ENCODE assay signal across 8 mouse cellular contexts in genomic region chr1:134414501-134415167, GRCm38 (mm10). TPM values are rescaled to one million over a fixed set of nuclear protein-coding genes. Genes with fewer than 3 reads are reported as not detected.
A peak's percentile ranks its signal among the peaks of the same experiment; 100 is the strongest.
DNase-seq lines count a peak whose midpoint lies in the region; ATAC-seq lines count a peak whose summit lies in the region.

No protein-coding gene starts in this region.

- no peaks in the 10 kb centered on the region for H3K27me3 ChIP-seq in heart, embryonic 14.5 days (ENCODE audit: control insufficient read depth, insufficient read depth, low read length)
- no peaks in the 10 kb centered on the region for H3K27me3 ChIP-seq in hindbrain, embryonic 11.5 days (ENCODE audit: control insufficient read depth, insufficient read depth, low read length)
- no peaks in the 10 kb centered on the region for H3K27me3 ChIP-seq in midbrain, embryonic 11.5 days (ENCODE audit: control insufficient read depth, insufficient read depth, low read length)

- peaks cover 28% of the 10 kb centered on the region for H3K36me3 ChIP-seq in heart, embryonic 14.5 days (ENCODE audit: control insufficient read depth, insufficient read depth, low read length)
- H3K36me3 ChIP-seq in hindbrain, embryonic 11.5 days (ENCODE audit: control insufficient read depth, insufficient read depth, low read length), result no peaks in the 10 kb centered on the region
- H3K36me3 ChIP-seq in midbrain, embryonic 11.5 days (ENCODE audit: control insufficient read depth, insufficient read depth, low read length), result peaks cover 4% of the 10 kb centered on the region; the same call in 1 of the 2 replicates

- DNase-seq in heart, postnatal 4 days, result no peak
- DNase-seq in WW6 (ENCODE audit: low read depth, low spot score), result peak; percentile 48
- DNase-seq in hindbrain, embryonic 11.5 days (ENCODE audit: low spot score), result no peak
- DNase-seq in midbrain, embryonic 11.5 days (ENCODE audit: low spot score, missing footprints), result peak; percentile 85
- DNase-seq in cerebellum, adult 8-10 months, result no peak
- DNase-seq in right cerebral cortex, postnatal 36 days (ENCODE audit: low spot score in 2 of 2), result no peak
- DNase-seq in cerebellum, postnatal 25 days, result no peak

- H3K4me1 ChIP-seq in heart, embryonic 14.5 days (ENCODE audit: control insufficient read depth in 2 of 2, insufficient read depth in 2 of 2, low read length in 2 of 2), result peaks cover 10 to 37% of the 10 kb centered on the region in 2 experiments
- peaks cover 5% of the 10 kb centered on the region; the same call in 1 of the 2 replicates for H3K4me1 ChIP-seq in hindbrain, embryonic 11.5 days (replicated peaks; ENCODE audit: control insufficient read depth, insufficient read depth, low read length)
- H3K4me1 ChIP-seq in midbrain, embryonic 11.5 days (ENCODE audit: control insufficient read depth, insufficient read depth, low read length), result peaks cover 16% of the 10 kb centered on the region

- H3K4me2 ChIP-seq in heart, embryonic 14.5 days (ENCODE audit: low read length), result peak overlapping the region; percentile 62
- peak overlapping the region; percentile 27 for H3K4me2 ChIP-seq in hindbrain, embryonic 11.5 days (replicated peaks; ENCODE audit: low read depth, low read length)
- H3K4me2 ChIP-seq in midbrain, embryonic 11.5 days, result peak overlapping the region; percentile 40

- H3K27ac ChIP-seq in heart, embryonic 14.5 days (replicated peaks in 1 of 2; ENCODE audit: control insufficient read depth in 1 of 2, insufficient read depth in 1 of 2, low read depth in 2 of 2, low read length in 2 of 2), result peak overlapping the region; percentile 87 to 95
- 0 out of 2 replicates have a peak overlapping the region, but pooled peaks have one; percentile 24 for H3K27ac ChIP-seq in hindbrain, embryonic 11.5 days (ENCODE audit: low read depth, low read length)
- peak overlapping the region; percentile 63 for H3K27ac ChIP-seq in midbrain, embryonic 11.5 days (ENCODE audit: low read depth, low read length)

- WGBS in heart, embryonic 14.5 days, result 14% methylated on average over 11 of the region's 11 CpGs
- WGBS in hindbrain, embryonic 11.5 days, result 14% methylated on average over 11 of the region's 11 CpGs
- 13% methylated on average over 11 of the region's 11 CpGs for WGBS in midbrain, embryonic 11.5 days

- no peak for ATAC-seq in heart, embryonic 14.5 days (ENCODE audit: insufficient number of reproducible peaks, insufficient read depth, low FRiP score, low read depth)
- ATAC-seq in hindbrain, embryonic 11.5 days (ENCODE audit: low FRiP score), result peak; percentile 54
- peak; percentile 41 for ATAC-seq in midbrain, embryonic 11.5 days (ENCODE audit: low FRiP score)

- H3K9me3 ChIP-seq in heart, embryonic 14.5 days (ENCODE audit: control insufficient read depth, low read length), result no peaks in the 10 kb centered on the region
- H3K9me3 ChIP-seq in hindbrain, embryonic 11.5 days (ENCODE audit: control insufficient read depth, low read length), result no peaks in the 10 kb centered on the region
- H3K9me3 ChIP-seq in midbrain, embryonic 11.5 days (ENCODE audit: control insufficient read depth, low read length), result no peaks in the 10 kb centered on the region

- peak overlapping the region; percentile 89 for H3K9ac ChIP-seq in heart, embryonic 14.5 days (ENCODE audit: low read length)
- peak overlapping the region; percentile 2 for H3K9ac ChIP-seq in hindbrain, embryonic 11.5 days (ENCODE audit: low read depth, low read length)
- H3K9ac ChIP-seq in midbrain, embryonic 11.5 days (ENCODE audit: low read length), result peak overlapping the region; percentile 54

- H3K4me3 ChIP-seq in heart, embryonic 14.5 days (ENCODE audit: control insufficient read depth in 1 of 2, insufficient read depth in 1 of 2, low read depth in 1 of 2, low read length in 2 of 2), result peak overlapping the region; percentile 42 to 90
- peak overlapping the region; percentile 90 for H3K4me3 ChIP-seq in hindbrain, embryonic 11.5 days (ENCODE audit: low read depth, low read length)
- peak overlapping the region; percentile 93 for H3K4me3 ChIP-seq in midbrain, embryonic 11.5 days (ENCODE audit: low read depth, low read length)

RNA-seq across cellular contexts. Expression of gene Adipor1, which starts 0.5 kb away (rescaled TPM):
- 140 and 146 TPM in 2 replicates for polyA plus RNA-seq in heart, embryonic 14.5 days (2014; fragmentation: Nextera tagmentation; extraction: Ambion mirVana)
- 100 to 1,000 TPM; 126 to 130 TPM for total RNA-seq in heart, postnatal 4 days (2021)
- polyA plus RNA-seq in hindbrain, embryonic 11.5 days (2014; fragmentation: Nextera tagmentation; extraction: Ambion mirVana), result 77.7 and 81.7 TPM in 2 replicates
- 76.7 and 81.5 TPM in 2 replicates for polyA plus RNA-seq in midbrain, embryonic 11.5 days (2014; fragmentation: Nextera tagmentation; extraction: Ambion mirVana)

RNA-seq across cellular contexts. Expression of gene Cyb5r1, which starts 9.3 kb away (rescaled TPM):
- polyA plus RNA-seq in heart, embryonic 14.5 days (2014; fragmentation: Nextera tagmentation; extraction: Ambion mirVana), result 40.2 and 40.6 TPM in 2 replicates
- 10 to 100 TPM; 31.0 to 31.1 TPM for total RNA-seq in heart, postnatal 4 days (2021)
- polyA plus RNA-seq in hindbrain, embryonic 11.5 days (2014; fragmentation: Nextera tagmentation; extraction: Ambion mirVana), result 26.1 and 26.7 TPM in 2 replicates
- 17.5 and 19.3 TPM in 2 replicates for polyA plus RNA-seq in midbrain, embryonic 11.5 days (2014; fragmentation: Nextera tagmentation; extraction: Ambion mirVana)

RNA-seq across cellular contexts. Expression of gene 4933406M09Rik, which starts 28.9 kb away (rescaled TPM):
- not detected in 2 replicates for polyA plus RNA-seq in heart, embryonic 14.5 days (2014; fragmentation: Nextera tagmentation; extraction: Ambion mirVana)
- total RNA-seq in heart, postnatal 4 days (2021), result not detected
- not detected in 2 replicates for polyA plus RNA-seq in hindbrain, embryonic 11.5 days (2014; fragmentation: Nextera tagmentation; extraction: Ambion mirVana)
- polyA plus RNA-seq in midbrain, embryonic 11.5 days (2014; fragmentation: Nextera tagmentation; extraction: Ambion mirVana), result not detected in 2 replicates

RNA-seq across cellular contexts. Expression of gene Klhl12, which starts 40.7 kb away (rescaled TPM):
- 17.4 and 20.8 TPM in 2 replicates for polyA plus RNA-seq in heart, embryonic 14.5 days (2014; fragmentation: Nextera tagmentation; extraction: Ambion mirVana)
- 10 to 100 TPM; 18.5 to 18.7 TPM for total RNA-seq in heart, postnatal 4 days (2021)
- polyA plus RNA-seq in hindbrain, embryonic 11.5 days (2014; fragmentation: Nextera tagmentation; extraction: Ambion mirVana), result 26.4 and 32.9 TPM in 2 replicates
- polyA plus RNA-seq in midbrain, embryonic 11.5 days (2014; fragmentation: Nextera tagmentation; extraction: Ambion mirVana), result 31.0 and 31.7 TPM in 2 replicates

RNA-seq across cellular contexts. Expression of gene Tmem183a, which starts 52.9 kb away (rescaled TPM):
- 62.5 and 69.3 TPM in 2 replicates for polyA plus RNA-seq in heart, embryonic 14.5 days (2014; fragmentation: Nextera tagmentation; extraction: Ambion mirVana)
- 10 to 100 TPM; 33.8 to 42.5 TPM for total RNA-seq in heart, postnatal 4 days (2021)
- 126 and 128 TPM in 2 replicates for polyA plus RNA-seq in hindbrain, embryonic 11.5 days (2014; fragmentation: Nextera tagmentation; extraction: Ambion mirVana)
- polyA plus RNA-seq in midbrain, embryonic 11.5 days (2014; fragmentation: Nextera tagmentation; extraction: Ambion mirVana), result 128 and 137 TPM in 2 replicates

Comparison
In these comparisons a context has a peak if more than half of its experiments do, and no peak if none do; other contexts are left out.
1. H3K27ac ChIP-seq: peak in every context shown above with its lines; median percentile 91 in heart, embryonic 14.5 days; 63 in midbrain, embryonic 11.5 days; 24 in hindbrain, embryonic 11.5 days.
2. H3K9ac ChIP-seq: peak in every context shown above with its lines; median percentile 89 in heart, embryonic 14.5 days; 54 in midbrain, embryonic 11.5 days; 2 in hindbrain, embryonic 11.5 days.
3. DNase-seq: peak in WW6 (single experiment) and midbrain, embryonic 11.5 days (single experiment); none in heart, postnatal 4 days (single experiment), hindbrain, embryonic 11.5 days (single experiment), cerebellum, adult 8-10 months (single experiment), right cerebral cortex, postnatal 36 days (0 of 2) and cerebellum, postnatal 25 days (0 of 2).
4. Peak in every context shown above with its lines, with median percentiles within 50 percentile points of each other: H3K4me2 ChIP-seq and H3K4me3 ChIP-seq.